Mouse (Mus musculus) E14TG2a.4 (cell line): ENCODE measurements around the gene 2210408I21Rik.

ENCODE experiments used
- CTCF ChIP-seq: conservative IDR thresholded peaks from 2 replicates; pipeline ENCODE4 v1.5.1; 2014; ENCODE audit warnings: low read length
- NANOG ChIP-seq: IDR thresholded peaks from 2 replicates; pipeline ENCODE4 v1.6.1; 2014; ENCODE audit warnings: borderline replicate concordance, low read length, mixed read lengths
- POU5F1 ChIP-seq: IDR thresholded peaks from 2 replicates; pipeline ENCODE4 v1.6.1; 2014; ENCODE audit warnings: low read length, borderline replicate concordance

GRCm38 (mm10) chr13:77190606-77191005 is 55.3 kb downstream of the 2210408I21Rik start:
- TF ChIP-seq CTCF (no peak), POU5F1 (no peak), NANOG (no peak)
